Mouse (Mus musculus): ENCODE measurements around the gene Gtf3c3. TPM values are rescaled to one million over a fixed set of nuclear protein-coding genes. Genes with fewer than 3 reads are reported as not detected.

Gene Gtf3c3
- polyA plus RNA-seq, 1 experiment from 2014 or later = 23.7 TPM

Other genes with a start within 250 kb of the Gtf3c3 start
- 4.8 and 5.8 TPM in 2 replicates for gene Hecw2, start 243.8 kb downstream of the Gtf3c3 start, polyA plus RNA-seq (2015; fragmentation: Nextera tagmentation; extraction: Ambion mirVana)
- 0.31 and 0.33 TPM in 2 replicates for gene Ccdc150, start 188.3 kb downstream of the Gtf3c3 start, polyA plus RNA-seq (2015; fragmentation: Nextera tagmentation; extraction: Ambion mirVana)
- 5.9 and 6.3 TPM in 2 replicates for gene Pgap1, start 118.7 kb upstream of the Gtf3c3 start, polyA plus RNA-seq (2015; fragmentation: Nextera tagmentation; extraction: Ambion mirVana)